Mouse (Mus musculus): ENCODE measurements at regions not wholly inside any gene's neighbourhood (a gene's known extent, or its start where the extent isn't known, plus 50 kb on each side); places are given as distances from the start of the nearest gene placed in this dataset.

DNA sequence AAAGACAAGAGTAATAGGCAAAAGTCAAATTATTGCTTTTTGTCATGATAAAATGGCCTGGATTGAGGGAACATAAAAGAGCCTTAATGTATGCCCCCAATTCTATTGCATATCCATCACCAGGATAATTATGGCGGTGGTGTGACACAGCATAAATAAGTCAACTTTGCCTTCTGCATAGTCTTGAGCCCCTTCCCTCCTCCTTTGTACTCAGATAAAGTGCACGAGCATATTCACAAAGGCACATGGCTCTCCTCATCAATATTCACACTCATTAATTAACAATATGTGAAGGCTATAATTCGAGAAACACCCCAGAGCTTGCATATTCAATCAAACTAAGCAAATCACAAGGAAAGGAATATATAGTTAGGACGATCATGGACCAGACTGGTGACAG lies 619.5 kb downstream of the Nedd1 start:
- ATAC-seq (replicated peaks; ENCODE audit: poor library complexity, severe bottlenecking): no peak

DNA sequence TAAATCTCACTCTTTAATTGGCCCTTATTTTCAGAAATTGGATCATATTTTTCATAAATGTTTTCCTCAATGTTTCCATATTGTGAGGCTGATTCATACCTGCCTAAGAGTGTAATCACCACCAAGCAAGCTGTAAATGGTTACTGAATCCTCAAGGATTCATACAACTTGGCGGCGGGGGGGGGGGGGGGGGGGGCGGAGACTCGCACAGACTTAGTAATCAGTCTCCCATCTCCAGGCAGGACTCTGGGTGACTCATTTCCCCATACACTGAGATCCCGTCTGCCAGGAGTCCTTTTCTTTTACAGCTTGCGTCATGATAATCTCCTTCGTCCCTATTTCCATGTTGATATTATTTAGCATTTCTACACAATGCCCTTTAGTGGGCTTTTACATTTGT lies 624.7 kb downstream of the Nedd1 start:
- no peak for ATAC-seq (replicated peaks; ENCODE audit: poor library complexity, severe bottlenecking)

DNA sequence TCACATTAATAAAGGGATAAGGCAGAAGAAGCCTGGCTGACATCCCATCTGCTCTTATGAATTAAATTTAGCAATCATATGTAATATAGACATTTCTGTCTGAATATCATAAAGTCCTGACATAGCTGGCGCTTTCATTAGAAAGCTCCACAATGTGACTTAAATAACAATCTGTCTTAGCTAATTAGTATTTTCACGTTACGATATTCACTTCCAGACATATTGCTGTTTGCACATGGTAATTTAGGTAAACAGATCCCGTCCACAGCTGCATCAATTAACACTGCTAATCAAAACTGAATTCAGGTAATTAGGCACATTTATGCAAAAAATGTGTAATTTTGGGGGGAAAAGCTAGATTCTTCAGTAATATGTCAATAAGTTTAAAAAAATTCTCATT lies 625.1 kb downstream of the Nedd1 start:
- no peak for ATAC-seq (replicated peaks; ENCODE audit: poor library complexity, severe bottlenecking)

DNA sequence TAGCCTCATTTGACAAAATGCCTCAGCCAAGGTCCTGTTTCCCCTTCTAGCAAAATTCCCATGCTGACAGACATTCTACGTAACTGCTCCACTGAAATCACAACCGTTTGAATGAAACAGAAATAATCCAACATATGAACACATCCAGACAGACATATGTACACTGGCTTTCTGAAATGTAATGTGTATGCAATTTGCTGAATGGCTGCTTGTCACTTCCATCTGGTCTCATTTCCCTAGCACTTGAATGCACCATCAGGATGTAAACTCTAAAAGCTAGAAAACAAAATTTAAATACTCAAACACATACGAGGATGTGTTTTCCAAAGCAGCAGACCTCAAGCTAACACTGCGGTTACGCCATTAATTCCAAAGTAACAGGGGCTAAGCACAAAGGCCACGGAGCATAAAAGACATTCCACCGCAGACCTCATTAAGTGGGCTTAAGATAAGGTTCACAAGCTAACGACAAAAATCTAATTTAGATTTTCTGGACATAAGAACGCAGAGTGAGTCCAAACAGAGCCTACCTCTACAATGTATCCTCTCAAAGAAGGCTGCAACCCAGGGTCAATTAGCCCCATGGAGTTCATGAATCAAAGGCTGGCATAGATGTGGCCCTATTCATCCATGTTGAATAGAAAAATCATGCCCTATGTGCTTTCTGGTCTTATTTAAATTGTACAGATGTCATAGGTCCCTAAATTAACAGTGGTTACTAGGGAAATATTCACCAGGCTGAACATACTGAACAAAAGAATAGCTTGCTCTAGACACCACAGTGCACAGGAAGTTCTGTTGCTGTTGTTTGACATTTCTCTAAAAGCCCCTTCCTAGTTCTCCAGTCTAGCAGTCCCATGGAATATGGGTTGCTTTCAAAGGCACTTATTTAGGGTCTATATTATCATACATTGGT lies 630.5 kb downstream of the Nedd1 start:
- ATAC-seq (replicated peaks; ENCODE audit: poor library complexity, severe bottlenecking): no peak

DNA sequence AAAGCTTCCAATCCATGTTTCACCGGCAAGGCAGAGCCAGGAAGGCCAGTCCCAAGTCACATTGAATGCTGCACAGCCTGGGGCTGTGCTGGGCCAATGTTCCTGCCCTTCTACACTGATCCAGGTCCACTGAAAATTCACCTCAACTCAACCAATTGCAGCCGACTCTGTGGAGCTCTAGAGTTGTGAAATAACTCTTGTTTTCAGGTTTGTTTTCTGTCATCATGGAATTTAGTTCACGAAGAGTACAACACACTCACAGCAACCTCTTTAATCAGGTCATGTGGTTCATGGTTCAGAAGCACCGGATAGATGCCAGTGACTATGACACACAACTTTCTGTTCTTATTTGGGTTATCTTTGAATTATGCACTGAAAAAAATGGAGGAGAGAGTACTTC lies 640.1 kb downstream of the Nedd1 start:
- ATAC-seq (replicated peaks; ENCODE audit: poor library complexity, severe bottlenecking): no peak

DNA sequence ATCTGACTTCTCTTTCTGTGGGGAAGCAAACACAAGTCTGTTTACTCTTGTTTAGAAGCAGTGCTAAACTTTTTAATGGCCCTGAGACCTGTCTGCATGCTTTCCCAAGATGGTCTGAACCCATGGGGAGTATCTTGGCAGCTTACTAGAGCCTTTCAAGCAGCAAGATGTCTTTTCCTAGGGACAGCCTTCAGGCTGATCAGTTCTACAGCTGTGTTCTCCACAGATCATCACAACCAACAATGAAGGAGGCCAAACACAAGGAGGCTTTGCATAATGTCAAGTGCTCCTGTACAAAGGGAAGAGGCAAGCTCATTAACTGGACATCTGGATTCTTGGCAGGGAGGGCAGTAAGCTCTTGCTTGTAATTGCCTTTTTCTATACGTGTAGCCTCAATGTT lies 641.0 kb downstream of the Nedd1 start:
- no peak for ATAC-seq (replicated peaks; ENCODE audit: poor library complexity, severe bottlenecking)

DNA sequence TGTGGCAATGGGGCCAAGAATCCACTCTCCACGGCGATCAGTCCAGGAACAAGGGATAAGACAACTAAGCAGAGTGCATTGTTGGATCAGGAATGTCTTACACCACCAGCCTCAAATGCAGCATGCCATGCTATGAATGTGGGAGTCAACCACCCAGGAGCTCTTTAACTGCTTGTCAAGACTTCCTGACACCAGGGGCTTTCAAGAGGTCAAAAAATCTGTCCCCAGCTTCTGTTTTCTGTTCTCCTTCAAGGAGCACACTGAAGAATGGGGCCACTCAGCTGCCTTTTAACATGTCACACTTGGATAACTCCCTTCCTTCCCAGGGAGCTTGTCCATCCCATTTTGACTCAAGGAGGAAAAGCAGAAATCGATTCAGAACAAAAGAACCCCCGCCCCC lies 642.8 kb downstream of the Nedd1 start:
- ATAC-seq (replicated peaks; ENCODE audit: poor library complexity, severe bottlenecking): no peak

DNA sequence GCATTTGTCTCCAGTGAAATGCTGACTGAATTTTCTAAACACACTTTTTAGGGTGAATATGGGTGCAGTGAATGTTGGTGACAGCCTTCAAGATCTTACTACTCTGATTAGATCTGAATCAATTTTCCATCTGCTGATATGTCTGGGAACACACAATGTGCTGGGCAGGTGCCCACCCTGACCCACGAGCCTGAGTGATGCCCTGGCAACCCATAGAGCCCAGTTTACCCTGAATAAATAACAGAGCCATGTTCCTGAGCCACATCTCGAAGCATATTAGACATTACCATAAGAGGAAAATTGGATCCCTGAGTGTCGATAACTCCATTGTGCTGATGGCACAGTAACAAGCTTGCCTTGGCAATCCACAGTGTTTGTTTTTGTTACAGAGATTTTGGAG lies 644.9 kb downstream of the Nedd1 start:
- no peak for ATAC-seq (replicated peaks; ENCODE audit: poor library complexity, severe bottlenecking)

DNA sequence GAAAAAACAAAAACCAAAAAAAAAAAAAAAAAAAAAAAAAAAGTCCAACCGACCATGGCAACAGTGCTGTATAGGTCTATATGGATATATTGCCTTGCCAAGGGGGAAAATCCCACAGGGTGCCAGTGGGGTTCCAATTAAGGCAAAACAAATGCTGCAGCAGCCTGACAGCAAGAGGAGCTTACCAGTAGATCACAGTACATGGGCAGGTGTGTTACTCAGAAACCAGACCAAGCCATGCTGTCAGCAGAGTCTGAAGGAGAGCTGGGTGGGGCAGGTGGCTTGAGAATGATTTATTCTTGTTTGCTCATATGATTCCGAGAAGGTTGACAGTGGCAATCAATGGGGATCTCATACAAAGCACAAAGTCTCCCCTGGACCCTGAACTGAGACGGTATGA lies 645.5 kb downstream of the Nedd1 start:
- ATAC-seq (replicated peaks; ENCODE audit: poor library complexity, severe bottlenecking): no peak

DNA sequence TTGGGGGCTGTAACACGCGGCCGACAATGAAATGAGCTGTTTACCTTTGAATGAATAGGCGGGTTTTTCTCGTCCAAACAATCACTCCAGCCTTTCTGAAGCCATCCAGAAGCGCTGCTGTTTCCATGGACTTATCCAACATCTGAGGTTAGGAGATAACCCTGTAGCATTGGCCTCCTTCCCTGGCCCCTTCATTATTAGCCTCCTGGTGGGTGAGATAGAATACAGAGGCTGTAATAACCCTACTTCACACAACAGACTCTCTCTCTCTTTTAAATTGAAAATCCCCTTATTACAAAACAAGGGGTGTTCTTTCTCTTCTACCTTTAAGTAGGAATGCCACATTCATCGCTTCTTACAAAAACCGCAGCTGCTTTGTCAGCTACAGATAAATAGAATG lies 646.8 kb downstream of the Nedd1 start:
- no peak for ATAC-seq (replicated peaks; ENCODE audit: poor library complexity, severe bottlenecking)

DNA sequence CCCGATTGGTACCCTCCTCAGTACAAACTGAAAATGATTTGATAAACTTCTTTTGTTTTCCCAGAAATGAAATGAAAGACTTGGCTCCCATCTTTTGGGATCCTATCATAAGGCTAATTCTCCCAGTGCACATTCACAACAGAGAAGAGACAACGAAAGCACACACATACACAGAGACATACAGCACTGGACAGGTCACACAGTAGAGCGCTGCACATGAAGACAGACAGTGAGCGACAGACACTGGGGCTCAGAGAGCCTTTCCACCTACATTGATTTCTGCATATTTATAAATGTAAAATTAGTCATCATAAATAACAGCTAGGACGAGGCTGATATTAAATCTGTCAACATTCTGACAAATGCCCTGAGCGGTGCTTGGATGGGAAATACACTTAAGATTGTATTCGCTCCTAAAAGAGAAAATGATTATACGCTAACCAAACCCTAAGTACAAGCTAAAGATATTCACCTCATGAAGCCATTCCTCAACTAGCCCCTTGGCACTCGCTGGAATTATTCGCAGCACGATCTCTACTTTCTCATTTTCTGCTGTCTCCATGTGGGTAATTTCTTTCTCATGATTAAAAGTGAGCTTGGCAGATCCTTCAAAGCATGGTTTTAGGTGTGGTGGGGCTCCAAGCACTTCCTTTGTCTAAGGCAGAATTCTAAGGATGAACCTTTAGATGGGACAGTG lies 647.4 kb downstream of the Nedd1 start:
- no peak for ATAC-seq (replicated peaks; ENCODE audit: poor library complexity, severe bottlenecking)

DNA sequence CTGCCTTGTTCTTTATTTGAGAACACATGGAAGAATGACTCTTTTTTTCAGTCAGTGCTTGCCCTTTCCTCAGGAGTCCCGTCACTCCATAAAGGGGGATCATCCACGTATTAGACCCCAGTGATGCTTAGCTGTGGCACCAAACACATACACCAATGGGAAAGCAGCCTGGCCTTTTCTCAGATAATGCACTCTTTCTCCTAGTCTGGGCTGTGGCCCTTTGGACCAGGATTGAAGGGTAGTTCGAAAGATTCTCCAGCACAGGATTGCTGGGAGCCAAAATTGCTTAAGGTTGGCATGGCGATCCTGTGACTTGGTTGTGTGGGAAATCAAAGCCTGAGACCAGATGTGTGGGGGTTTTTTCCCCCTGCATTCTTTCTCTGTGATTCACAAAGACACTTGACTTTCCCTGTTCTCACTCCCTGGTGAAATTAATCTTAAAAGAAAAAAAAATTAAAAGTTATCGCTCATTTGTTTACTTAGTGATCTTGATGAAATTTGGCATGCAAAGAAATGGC lies 648.3 kb downstream of the Nedd1 start:
- no peak for ATAC-seq (replicated peaks; ENCODE audit: poor library complexity, severe bottlenecking)

DNA sequence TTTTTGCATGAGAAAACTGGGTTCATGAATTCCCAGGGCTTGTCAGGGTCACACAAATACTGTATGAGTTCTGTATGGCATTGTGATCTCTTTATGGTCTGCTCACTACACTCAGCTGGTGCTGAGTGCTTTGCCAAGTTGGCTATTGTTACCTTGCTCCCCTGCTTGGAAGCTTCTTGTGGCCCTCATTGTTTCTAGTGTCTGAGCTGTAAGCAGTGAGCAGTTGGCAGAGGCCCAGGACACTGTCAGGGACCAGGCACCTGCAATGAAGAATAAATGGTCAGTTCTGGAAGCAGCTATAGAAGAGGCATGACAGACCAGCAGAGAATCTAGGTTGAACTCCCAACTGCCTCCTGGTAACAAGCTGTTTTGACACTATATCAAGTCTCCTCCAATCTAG lies 677.4 kb downstream of the Nedd1 start:
- no peak for ATAC-seq (replicated peaks; ENCODE audit: poor library complexity, severe bottlenecking)

DNA sequence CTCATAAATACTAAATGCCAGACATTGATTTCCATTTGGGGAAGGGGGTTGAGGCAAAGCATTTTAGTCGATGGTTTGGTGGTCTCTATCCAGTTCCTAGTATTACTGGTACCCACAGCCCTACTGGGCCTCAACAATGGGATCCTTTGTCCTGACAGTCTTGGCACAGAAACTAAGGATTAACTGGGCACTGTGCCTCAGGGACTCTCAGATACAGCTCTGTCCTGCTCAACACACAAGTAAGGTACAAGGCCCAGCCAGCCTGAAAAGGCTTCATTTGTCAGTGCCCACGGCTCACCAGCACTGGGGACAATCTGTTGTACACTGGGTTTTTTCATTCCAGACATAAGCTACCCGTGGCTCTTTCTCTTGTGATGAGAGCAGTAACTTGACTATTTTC lies 686.0 kb downstream of the Nedd1 start:
- no peak for ATAC-seq (replicated peaks; ENCODE audit: poor library complexity, severe bottlenecking)

DNA sequence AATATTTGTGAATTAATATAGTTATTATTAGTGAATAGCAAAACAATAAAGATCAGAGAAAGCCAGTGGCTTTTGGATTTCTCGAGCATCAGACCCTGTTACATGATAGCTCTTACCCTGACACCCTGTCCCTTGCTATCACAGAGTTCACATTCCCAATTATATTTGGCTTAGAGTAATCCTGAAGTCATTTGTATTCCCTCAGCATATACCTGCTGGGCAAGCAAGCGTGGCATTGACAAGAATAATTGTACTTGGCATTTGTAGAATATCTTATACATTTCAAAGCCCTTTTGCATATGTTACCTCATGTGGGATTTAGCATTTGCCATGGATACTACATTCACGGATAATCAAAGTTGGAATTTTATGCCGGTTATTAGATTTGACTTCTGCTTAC lies 692.0 kb downstream of the Nedd1 start:
- ATAC-seq (replicated peaks; ENCODE audit: poor library complexity, severe bottlenecking): no peak

DNA sequence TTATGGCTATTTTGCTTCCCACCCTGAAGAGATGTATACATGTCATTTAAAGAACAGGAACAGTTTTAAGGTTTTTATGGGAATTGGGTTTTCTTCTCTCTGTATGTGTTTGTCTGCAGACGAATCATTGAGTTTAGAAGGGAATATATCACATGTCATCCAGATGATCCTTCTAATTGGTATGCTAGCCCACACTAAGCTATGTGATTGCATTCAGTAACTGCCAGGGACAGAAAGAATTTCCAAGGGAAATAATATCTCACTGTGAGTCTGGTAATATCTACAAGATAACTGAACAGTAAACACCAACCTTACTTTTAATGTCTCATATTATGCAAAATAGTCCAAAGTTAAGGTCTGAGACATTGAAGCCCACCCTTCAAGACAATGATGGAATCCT lies 698.0 kb downstream of the Nedd1 start:
- ATAC-seq (replicated peaks; ENCODE audit: poor library complexity, severe bottlenecking): no peak

DNA sequence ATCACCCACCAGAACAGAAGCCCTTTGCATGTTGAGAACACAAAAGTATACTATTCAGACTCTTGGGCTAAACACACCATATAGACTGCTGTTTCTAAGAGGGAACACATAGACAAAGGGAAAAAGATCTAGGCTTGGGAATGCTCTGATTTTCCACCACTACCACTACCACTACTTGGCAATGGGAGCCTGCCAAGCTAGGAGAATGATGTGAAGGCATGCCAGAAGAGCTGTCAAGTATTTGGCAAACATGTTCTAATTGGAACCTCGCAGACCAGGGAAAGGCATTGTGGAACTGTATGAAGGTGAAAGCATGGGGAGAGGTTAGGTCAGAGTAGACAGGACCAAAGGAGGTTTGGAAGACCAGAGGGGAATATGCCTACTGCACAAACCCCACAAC lies 701.2 kb downstream of the Nedd1 start:
- ATAC-seq (replicated peaks; ENCODE audit: poor library complexity, severe bottlenecking): no peak

DNA sequence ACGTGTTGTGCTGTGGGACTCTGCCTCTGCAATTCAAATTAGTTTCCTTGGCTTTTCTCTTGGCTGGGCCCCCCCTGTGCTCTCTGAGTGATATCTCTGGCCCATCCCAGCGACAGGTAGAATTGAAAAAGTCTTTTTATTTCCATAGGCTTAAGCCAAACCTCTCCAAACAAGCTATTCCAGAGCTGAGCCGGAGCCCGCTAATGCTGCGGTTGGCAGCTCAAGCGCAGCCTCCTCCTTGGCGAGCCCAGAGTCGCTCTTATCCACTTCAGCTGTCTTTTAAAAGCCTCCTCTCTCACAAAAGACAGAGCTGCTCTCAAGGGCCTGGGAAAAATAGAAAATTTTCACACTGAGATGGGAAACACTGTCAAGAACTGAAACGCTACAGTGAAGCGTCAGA lies 712.7 kb downstream of the Nedd1 start:
- ATAC-seq (replicated peaks; ENCODE audit: poor library complexity, severe bottlenecking): no peak

DNA sequence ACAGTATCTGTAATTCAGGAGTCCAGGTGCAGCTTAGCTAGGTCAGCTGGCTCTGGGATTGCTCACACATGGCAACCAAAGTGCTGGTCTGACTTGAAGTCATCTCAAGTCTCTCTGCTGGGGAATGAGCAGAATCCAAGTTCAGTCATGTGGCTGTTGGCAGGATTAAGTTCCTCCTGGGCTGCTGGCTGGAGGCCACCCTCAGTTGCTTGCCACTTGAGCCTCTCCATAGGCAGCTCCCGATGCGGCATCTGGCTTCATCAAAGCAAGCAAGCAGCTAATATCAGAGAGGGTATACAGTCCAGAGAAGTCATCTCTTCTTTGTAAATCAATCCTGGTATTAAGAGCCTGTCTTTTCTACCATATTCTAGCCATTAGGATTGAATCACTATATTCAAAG lies 714.3 kb downstream of the Nedd1 start:
- ATAC-seq (replicated peaks; ENCODE audit: poor library complexity, severe bottlenecking): no peak

DNA sequence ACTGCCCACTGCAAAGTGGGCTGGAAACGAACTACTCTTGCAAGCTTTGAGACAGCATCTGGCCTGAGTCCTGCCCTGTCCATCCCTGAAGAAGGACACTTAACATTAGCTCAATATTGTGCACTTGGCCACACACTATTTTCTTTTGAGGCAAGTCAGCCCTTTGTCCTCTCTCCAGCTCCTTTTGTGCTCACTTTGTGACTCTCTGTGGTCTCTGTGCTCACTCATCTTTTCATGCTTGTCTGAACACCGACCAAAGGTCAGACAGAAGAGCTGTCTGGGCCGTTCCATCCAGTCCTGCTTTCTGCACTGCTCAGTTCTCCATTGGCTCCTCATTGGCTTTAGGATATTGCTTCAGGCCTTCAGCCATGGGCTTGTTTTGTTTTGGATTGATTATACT lies 715.8 kb downstream of the Nedd1 start:
- no peak for ATAC-seq (replicated peaks; ENCODE audit: poor library complexity, severe bottlenecking)

DNA sequence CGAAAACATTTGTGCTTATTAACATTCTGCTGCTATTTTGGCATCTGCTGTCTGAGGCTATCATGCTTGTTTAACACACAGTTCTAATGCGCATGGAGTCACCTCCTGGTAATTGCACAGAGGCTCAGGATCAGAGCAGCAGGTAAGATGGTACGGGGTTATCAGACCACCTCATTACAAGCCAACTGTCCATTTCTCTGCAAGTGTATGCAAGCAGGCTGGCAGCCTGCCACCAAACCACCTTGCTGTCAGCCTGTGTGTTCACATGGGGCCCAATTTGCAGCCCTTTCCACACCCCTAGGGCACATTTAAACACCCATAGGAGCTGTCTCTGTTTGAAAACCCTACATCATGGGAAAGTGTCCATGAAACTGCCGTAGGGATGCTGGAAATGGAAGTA lies 731.2 kb downstream of the Nedd1 start:
- no peak for ATAC-seq (replicated peaks; ENCODE audit: poor library complexity, severe bottlenecking)

DNA sequence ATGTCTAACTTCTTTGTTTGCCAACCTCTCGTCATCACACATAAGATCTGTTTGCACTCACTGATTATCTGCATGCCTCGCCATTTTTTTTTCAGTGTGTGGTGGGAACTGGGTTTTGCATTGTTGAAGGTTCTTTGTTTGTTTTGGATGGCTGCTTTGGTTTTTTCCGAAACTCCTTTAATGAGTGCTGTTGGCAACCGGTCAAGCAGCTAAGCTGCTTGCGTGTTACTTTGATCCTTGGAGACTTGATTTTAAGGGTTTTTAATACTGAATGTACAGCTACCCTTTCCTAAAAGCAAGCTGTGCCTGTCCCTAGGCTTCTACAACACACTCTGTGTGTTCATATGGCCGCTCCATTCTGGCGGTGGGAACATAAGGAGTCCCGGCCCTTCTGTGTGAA lies 733.9 kb downstream of the Nedd1 start:
- ATAC-seq (replicated peaks; ENCODE audit: poor library complexity, severe bottlenecking): no peak

Data from granulocyte monocyte progenitor cell, adult 5-6 weeks (primary cell).